Comparison of ENCODE assay signal across 14 mouse cellular contexts in genomic region chr14:73999409-73999909, GRCm38 (mm10).
"Had no signal": no experiment of that assay in that cellular context is flagged by ENCODE, and none has a peak within 500 bp of the region (broad histone marks: within the 10 kb centered on the region; RNA-seq: fewer than 3 reads in every experiment).

No protein-coding gene starts in this region.

- H3K36me3 ChIP-seq: limb, embryonic 10.5 days; limb, embryonic 13.5 days; liver, embryonic 12.5 days; liver, embryonic 15.5 days had no signal

- H3K4me2 ChIP-seq: limb, embryonic 13.5 days; liver, embryonic 12.5 days; liver, embryonic 15.5 days had no signal

- H3K9ac ChIP-seq: limb, embryonic 13.5 days; liver, embryonic 12.5 days; liver, embryonic 15.5 days had no signal

- DNase-seq: kidney, adult 2 months; kidney, postnatal 14 days; kidney, postnatal 4 days; layer of hippocampus, adult 9-11 months; liver; lung, adult 2 months; lung, postnatal 14 days; lung, postnatal 4 days; thymus, adult 18-20 months; thymus, postnatal 36 days had no signal

- H3K27ac ChIP-seq: limb, embryonic 10.5 days; limb, embryonic 13.5 days; liver, embryonic 12.5 days; liver, embryonic 15.5 days had no signal

- H3K4me3 ChIP-seq: limb, embryonic 10.5 days; limb, embryonic 13.5 days; liver, embryonic 12.5 days; liver, embryonic 15.5 days had no signal

- H3K4me1 ChIP-seq: limb, embryonic 10.5 days; limb, embryonic 13.5 days; liver, embryonic 12.5 days; liver, embryonic 15.5 days had no signal

- ATAC-seq: liver, embryonic 12.5 days had no signal

- H3K27me3 ChIP-seq: limb, embryonic 13.5 days; liver, embryonic 12.5 days; liver, embryonic 15.5 days had no signal

- H3K9me3 ChIP-seq: limb, embryonic 10.5 days; limb, embryonic 13.5 days; liver, embryonic 12.5 days; liver, embryonic 15.5 days had no signal
